Mouse (Mus musculus) midbrain, embryonic 16.5 days (tissue): ENCODE measurements at regions not wholly inside any gene's neighbourhood (a gene's known extent, or its start where the extent isn't known, plus 50 kb on each side); places are given as distances from the start of the nearest gene placed in this dataset. TPM values are rescaled to one million over a fixed set of nuclear protein-coding genes. Genes with fewer than 3 reads are reported as not detected.

ENCODE experiments used
- ATAC-seq: fragments of 200-750 bp; cut with Nextera tagmentation; 2 replicates; pipeline ENCODE4 v1.8.0; 2017; ENCODE audit warnings: moderate TSS enrichment
- H3K27ac ChIP-seq: fragments of 300-500 bp; sonication (generic); 2 replicates; pipeline ENCODE4 v1.5.1; 2014; ENCODE audit warnings: mild to moderate bottlenecking, low read length, mixed read lengths
- H3K27me3 ChIP-seq: fragments of 300-500 bp; sonication (generic); 2 replicates; pipeline ENCODE4 v1.6.1; 2014; ENCODE audit warnings: low read depth, low read length, mixed read lengths; ENCODE audit not compliant: control insufficient read depth, insufficient read depth
- H3K36me3 ChIP-seq: fragments of 300-500 bp; sonication (generic); 2 replicates; pipeline ENCODE4 v1.6.1; 2014; ENCODE audit warnings: mild to moderate bottlenecking, low read length, moderate library complexity, mixed read lengths; ENCODE audit not compliant: control insufficient read depth, insufficient read depth
- H3K4me1 ChIP-seq: fragments of 300-500 bp; sonication (generic); 2 replicates; pipeline ENCODE4 v1.6.1; 2014; ENCODE audit warnings: mild to moderate bottlenecking, low read length, mixed read lengths; ENCODE audit not compliant: control insufficient read depth, insufficient read depth
- H3K4me2 ChIP-seq: fragments of 300-500 bp; sonication (generic); 2 replicates; pipeline ENCODE4 v1.6.1; 2014; ENCODE audit warnings: mild to moderate bottlenecking, low read length, mixed read lengths
- H3K4me3 ChIP-seq: fragments of 300-500 bp; sonication (generic); 2 replicates; pipeline ENCODE4 v1.5.1; 2014; ENCODE audit warnings: low read depth, mild to moderate bottlenecking, low read length, moderate library complexity, mixed read lengths
- H3K9ac ChIP-seq: fragments of 300-500 bp; sonication (generic); 2 replicates; pipeline ENCODE4 v1.6.1; 2014; ENCODE audit warnings: low read depth, low read length, mixed read lengths
- H3K9me3 ChIP-seq: fragments of 300-500 bp; sonication (generic); replicated peaks from 2 replicates; pipeline ENCODE4 v1.6.1; 2014; ENCODE audit warnings: mild to moderate bottlenecking, low read length, mixed read lengths; ENCODE audit not compliant: control insufficient read depth, poor library complexity, severe bottlenecking
- WGBS: fragments of 180-500 bp; shearing (Covaris S2); extraction: QIAGEN DNeasy Blood & Tissue Kit; methylation state at CpG from one replicate; pipeline ENCODE4 v1.1.7; 2014; 5-methylcytosine and 5-hydroxymethylcytosine counted together
- microRNA-seq: library from miRNA; unstranded; fragments of <30 nt; microRNA quantifications from one replicate; pipeline ENCODE4, GENCODE M21; 2017

DNA sequence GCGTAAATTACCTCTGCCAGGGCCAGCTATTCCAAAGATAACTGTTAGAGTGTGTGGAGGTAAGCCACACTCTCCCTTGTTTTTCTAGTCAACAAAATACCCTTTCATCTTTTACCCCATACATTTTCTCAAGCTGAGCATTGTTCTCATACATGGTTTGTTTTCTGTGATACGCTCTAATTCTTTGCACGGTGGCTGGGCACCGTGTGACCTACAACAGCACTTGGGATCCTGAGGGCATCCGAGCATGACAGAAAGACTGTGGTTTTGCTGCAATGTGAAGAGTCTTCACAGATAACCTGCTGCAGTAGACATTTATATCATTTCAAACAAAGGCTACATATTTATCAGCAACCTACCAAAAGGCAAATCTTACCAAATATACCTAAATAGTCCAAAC lies 55.1 kb upstream of the Cnr1 start:
- no peak overlapping the region for H3K4me3 ChIP-seq
- H3K27ac ChIP-seq, result no peak overlapping the region
- ATAC-seq, result no peak
- no peak overlapping the region for H3K9ac ChIP-seq
- no peaks in the 10 kb centered on the region for H3K4me1 ChIP-seq
- no peaks in the 10 kb centered on the region for H3K27me3 ChIP-seq
- H3K9me3 ChIP-seq, result no peaks in the 10 kb centered on the region
- H3K36me3 ChIP-seq, result no peaks in the 10 kb centered on the region
- WGBS, result 27% methylated on average over 5 of the region's 5 CpGs
- no peak overlapping the region for H3K4me2 ChIP-seq

Small RNA genes in the stretch of these regions (microRNA-seq; reads per million reads assigned to microRNA genes)
- not detected for gene Gm23304
